Mouse (Mus musculus): ENCODE data around the gene Csrnp1.

Csrnp1 gene

DNA sequence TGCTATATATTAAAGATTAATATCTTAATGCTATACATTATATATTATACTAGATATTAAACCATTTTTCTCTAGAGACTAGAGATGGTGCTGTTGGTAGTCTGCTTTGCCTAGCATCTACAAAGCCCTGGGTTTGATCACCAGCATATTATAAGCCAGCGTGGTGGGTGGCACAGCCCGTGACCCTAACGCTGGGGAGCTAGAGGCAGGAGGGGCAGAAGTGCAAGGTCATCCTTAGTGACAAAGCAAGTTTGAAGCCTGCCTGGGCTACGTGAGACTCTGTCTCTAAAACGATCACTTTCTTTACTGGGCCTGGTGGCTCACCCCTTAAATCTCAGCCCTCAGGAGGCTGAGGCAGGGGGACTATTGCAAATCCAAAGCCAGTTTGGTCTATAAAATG lies 18.4 kb upstream of the Csrnp1 start:
- in situ Hi-C loops (cut with MboI, MseI), result no loop called here

DNA sequence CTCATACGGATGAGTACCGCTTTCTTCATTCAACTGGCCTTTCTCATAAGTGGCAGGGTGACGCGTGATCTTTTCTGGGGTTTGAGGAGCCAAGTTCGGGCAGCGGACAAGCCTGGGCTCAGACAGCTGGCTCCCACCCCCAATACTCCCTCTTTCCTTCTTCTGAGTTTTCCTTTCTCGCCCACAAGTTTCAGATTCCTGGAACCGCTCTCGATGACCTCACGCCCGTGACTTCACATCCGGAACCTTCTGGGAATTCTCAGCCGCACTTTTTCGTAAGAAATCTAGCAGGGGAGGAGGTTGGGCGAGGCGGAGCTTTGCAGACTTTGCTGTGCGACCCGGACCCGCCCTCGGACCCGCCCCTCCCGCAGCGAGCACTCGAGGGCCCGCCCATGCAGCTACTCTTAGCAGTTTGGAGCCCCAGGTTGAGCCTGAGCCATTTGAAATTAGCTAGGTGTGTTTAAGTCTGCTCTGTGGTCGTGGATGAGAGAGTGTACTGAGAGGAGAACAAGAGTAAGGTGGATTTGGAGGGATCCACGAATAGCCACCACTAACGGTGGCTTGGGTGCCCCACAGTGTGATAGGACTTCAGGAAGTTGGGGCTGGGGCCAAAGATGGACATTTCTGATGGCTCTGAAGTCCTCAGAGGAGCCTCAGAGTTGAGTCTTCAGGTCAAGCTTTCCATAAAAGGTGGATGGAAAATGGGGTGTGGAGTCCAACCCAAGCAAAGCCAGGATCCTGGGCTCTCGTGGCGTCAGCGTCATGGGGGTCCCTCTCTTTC lies 17.7 kb upstream of the Csrnp1 start:
- in situ Hi-C loops (cut with MboI, MseI), result no loop called here

DNA sequence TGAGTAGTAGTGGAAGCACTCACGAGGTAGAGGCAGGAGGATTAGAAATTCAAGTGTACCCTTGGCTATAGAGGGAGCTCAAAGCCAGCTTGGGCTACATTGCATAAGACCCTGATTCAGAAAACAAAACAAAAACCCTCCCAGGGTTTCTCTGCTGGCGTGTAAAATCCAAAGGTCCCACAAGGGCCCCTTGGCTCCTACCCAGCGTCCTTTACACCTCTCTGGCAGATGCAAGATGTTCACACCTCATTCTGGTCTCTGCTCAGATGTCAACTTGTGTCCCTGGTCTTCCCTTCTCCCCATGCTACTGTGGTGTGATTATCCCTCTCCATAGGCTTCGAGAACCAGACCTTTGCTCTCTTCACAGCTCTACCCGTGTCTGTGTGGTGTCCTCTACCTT lies 16.3 kb upstream of the Csrnp1 start:
- in situ Hi-C loops (cut with MboI, MseI), result no loop called here

DNA sequence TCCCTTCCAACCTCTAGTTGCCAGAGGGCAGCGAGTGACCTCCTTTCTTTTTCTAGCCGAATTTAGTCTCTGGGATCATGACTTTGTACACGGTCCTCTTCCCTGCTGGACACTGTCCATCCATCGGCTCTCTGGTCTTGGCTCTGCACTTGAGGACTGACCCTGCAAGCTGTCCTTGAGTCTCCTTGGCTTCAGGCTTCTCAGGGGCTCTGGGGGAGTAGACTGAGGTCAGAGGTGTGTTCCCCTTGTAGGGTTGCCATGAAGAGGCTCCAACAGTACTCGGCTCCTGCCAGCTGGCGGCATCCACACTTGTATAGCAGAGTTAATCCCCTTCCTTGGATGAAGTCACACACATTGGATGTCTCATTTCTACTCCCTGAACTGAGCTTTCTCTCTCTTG lies 15.2 kb upstream of the Csrnp1 start:
- in situ Hi-C loops (cut with MboI, MseI), result no loop called here

DNA sequence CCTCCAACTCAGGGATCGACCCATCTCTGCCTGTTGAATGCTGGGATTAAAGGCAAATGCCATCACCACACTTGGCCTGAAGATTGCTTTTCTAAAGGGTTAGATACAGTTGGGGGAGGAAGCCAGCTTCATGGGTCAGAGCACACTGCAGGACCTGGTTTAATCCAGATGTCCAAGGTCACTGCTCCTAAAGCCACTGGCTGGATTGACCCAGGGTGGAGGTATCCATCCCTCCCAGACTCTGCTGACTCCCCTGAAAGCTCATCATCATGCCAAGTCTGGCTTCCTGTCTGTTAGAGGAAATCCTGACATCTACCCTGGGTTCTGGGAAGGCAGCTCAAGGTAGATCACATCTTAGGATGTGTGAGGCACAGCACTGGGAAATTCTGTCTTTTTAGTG lies 14.3 kb upstream of the Csrnp1 start:
- in situ Hi-C loops (cut with MboI, MseI), result no loop called here

DNA sequence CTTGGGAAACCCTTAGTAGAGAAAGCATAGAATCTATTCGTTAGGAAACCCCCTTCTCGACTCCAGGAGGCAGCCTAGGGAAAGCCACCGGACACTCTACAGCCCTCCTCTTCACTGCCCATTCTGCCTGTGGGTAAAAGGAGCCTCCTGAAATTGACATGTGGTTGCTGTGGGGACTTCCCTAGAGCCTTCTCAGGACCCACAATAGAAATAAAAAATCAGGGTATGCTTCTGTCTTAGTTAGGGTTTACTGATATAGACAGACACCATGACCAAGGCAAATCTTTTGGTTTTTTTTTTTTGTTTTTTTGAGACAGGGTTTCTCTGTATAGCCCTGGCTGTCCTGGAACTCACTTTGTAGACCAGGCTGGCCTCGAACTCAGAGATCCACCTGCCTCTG lies 11.6 kb upstream of the Csrnp1 start:
- in situ Hi-C loops (cut with MboI, MseI), result no loop called here

DNA sequence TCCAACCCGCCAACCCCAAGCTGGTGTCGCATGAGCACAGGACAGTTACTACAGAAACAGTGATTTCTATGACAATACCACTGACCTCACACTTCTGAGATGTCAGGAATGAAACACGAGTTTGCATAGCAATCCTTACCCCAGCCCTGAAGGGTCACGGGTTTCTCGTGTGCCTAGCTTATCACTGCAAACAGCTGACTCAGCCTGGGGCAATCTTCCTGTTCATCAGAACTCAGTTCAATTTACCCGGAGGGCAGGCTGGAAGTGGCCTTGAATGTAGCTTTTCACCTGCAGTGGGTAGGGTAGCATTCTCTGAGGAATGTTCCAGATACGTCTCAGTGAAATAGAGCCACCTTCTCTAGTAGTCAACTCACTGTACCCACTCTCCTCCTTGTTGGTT lies 9.7 kb upstream of the Csrnp1 start:
- in situ Hi-C loops (cut with MboI, MseI), result no loop called here

DNA sequence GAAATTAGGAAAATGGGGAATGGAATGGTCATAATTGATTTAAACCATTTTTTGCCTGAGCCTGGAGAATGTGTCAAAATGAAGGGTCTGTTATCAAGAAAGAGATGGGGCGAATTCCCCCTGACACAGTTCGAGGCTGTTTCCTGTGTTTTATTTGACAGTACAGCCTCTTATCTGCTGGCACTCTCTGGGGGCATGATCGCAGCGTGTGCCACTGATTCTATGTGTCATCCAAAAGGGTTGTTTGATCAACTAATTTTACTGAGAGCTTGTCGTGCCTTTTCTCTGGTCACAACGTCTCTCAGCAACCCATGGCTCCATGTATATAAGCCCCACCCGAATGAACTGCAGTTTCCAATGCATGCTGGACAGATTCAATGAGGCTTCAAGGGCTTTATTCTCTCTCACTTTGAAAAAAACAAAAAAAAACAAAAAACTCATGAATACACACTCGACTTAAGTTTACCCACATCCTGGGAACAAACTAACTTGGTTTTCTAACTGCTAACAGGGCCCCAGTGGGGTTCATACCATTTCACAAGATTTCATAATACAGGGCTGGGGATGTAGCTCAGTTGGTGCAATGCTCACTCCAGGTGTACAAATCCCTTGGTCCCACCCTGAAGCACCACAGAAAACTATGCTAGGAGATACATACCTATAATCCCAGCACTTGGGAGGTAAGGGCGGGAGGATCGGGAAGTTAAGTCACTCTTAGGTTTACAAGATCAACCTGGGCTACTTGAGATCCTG lies 8.8 kb upstream of the Csrnp1 start:
- in situ Hi-C loops (cut with MboI, MseI), result no loop called here

DNA sequence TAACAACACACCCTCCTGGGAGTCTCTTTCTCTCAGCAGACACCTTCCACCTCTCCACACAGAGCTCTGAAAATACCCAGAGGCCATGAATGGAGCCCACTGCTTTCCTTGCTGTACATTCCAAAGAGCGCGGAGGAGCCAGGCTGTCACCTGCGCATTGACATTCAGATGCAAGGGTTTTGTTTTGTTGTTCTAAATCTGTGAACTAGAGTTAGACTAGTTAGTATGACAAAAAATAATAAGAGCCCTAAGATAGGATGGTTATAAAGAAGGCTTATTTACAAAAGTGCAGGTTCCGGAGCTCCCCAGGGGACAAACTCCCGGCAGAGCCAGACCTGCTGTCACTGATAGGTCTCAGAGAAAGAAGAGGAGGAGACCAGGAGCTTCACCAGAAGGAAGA lies 6.9 kb upstream of the Csrnp1 start:
- in situ Hi-C loops (cut with MboI, MseI), result no loop called here

DNA sequence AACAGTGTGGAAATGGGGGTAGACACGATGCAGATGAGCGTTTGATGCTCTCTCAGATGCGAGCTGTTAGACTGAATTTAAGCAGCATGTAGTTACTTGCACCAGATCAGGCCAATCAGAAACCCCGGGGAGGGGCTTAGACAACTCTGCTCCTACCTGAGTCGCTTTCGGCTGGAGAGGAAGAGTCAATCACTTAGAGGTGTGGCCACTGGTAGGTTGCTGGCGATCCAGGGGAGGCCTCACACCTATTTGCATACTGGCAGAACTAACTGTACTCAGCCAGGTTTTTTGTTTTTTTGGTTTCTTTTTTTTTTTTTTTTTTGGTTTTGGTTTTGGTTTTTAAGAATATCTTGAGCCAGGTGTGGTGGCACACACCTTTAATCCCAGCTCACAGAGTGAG lies 3.8 kb upstream of the Csrnp1 start:
- in situ Hi-C loops (cut with MboI, MseI), result no loop called here

DNA sequence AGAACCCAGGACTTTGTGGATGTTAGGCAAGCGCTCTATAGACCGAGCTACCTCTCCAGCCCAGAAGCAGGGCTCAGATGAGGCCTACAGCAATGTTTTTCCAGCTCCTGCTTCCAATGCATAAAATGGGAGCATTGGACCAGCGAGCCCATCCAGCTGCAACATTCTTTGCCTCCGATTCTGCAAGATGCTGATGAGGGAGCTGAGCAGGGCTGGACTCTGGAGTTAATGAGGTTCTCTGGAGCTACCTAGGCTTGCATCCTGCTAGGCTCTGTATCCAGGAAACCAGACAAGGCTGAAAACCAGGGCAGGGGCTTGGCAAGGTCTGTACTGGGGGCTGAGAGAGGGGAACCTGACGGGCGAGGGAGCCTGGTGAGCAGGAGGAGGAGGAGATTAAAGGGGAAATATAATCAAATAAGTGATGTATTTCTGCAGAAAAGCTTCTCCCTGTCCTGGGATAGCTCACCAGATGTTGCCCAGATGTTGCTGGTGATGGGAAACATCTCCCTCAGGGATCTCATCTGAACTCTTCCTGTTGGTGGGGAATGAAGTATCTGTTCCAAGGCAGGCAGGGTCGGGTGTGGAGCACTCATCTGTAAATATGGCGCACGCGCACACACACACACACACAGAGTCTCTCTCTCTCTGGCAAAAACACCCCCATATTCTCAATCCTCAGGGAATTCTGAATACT lies 1.6 kb upstream of the Csrnp1 start:
- in situ Hi-C loops (cut with MboI, MseI), result no loop called here

DNA sequence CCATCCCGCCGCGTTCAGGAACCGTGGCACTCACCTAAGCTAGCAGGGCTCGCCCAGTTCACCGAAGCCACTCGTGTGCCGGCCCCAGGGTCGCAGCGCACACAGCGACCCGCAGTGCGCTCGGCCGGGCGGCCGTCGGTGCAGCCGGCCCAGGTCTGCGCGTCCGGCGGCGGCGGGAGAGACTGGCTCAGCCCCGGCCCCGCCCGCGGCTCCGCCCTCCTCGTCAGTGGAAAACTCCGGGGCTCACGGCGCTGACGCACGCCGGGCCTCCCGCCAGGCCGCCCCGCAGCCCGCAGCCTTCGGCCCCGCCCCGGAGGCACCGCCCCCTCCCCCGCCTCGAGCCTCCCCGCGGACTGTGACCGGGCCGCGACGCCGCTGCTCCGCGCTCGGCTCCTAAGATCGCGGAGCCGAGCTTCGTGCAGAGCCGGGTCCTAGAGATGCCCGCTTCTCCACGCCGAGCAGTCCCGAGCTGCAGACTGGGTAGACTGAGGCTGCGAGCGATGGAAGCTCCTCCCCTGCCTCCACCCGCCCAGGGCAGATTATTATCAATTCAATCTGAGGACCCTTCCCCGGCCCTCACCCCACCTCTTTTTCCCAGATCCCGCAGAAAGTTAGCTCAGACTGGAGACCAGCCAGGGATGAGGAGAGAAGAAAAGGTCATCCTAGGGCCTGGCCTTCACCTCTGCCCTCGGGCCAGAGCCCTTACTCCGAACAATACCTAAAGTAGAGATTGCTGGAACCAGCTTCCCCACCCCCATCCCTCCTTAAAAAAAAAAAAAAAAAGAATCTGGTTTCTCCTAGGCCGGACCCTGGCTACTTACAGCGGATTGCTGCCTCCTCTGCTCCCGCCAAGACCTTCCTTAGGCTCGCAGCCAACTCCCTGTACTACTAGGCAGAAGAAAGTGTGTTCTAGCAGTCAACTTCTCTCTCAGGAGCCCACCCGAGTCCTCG lies 598 bp downstream of the Csrnp1 start:
- in situ Hi-C loops (cut with MboI, MseI), result no loop called here

DNA sequence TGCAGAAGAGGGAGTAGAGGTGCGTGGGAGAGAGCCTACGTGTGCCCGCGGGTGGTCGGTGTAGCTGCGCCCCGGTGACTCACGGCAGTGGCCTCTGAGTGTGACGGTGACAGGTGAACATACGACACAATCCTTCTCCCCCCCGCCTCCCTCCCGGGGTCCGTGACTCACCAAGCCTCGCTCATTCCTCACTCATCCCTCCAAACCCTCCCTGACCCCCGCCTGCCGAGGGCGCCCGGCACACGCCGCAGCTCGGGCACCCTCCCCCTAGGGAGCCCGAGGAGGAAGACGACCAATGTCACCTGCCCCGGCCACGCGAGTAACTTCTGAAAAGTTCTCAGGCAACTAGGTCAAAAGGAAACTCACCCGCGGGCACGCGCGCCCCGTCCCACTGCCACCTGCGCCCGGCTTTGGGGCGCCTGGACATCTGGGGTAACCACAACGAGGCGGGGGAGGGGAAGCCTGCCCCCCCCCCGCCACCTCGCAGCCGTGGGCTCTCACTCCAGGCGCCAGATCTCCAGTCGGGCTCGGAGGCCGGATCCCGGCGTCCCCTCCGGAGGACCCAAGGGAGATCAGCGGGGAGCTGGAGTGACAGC lies 1.4 kb downstream of the Csrnp1 start:
- in situ Hi-C loops (cut with MboI, MseI), result no loop called here

DNA sequence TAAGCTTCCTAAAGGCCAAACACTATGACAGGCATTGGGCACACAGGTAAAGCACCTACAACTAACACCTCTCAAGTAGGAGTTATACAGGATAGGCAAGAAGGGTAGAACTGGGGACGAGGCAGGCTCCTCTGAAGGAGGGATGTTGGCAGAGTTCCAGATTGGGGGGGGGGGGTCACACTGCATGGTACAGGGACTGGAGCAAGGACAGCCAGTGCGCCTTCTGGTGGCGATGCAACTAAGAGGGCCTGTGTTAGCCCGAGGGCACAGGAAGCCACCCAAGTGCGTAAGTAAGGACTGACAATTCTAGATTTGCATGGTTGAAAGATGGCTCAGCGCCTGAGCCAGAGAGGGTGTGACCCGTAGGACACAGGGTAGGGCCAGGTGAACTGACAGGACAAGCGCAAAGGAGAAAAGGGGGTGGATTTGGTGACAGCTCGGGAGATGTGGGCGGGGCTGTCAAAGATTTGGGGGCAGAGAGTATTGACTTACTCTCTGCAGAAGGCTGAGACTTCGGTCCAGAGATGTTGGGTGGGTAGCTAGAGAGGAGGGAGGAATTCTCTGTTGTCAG lies 2.1 kb downstream of the Csrnp1 start:
- in situ Hi-C loops (cut with MboI, MseI), result no loop called here

DNA sequence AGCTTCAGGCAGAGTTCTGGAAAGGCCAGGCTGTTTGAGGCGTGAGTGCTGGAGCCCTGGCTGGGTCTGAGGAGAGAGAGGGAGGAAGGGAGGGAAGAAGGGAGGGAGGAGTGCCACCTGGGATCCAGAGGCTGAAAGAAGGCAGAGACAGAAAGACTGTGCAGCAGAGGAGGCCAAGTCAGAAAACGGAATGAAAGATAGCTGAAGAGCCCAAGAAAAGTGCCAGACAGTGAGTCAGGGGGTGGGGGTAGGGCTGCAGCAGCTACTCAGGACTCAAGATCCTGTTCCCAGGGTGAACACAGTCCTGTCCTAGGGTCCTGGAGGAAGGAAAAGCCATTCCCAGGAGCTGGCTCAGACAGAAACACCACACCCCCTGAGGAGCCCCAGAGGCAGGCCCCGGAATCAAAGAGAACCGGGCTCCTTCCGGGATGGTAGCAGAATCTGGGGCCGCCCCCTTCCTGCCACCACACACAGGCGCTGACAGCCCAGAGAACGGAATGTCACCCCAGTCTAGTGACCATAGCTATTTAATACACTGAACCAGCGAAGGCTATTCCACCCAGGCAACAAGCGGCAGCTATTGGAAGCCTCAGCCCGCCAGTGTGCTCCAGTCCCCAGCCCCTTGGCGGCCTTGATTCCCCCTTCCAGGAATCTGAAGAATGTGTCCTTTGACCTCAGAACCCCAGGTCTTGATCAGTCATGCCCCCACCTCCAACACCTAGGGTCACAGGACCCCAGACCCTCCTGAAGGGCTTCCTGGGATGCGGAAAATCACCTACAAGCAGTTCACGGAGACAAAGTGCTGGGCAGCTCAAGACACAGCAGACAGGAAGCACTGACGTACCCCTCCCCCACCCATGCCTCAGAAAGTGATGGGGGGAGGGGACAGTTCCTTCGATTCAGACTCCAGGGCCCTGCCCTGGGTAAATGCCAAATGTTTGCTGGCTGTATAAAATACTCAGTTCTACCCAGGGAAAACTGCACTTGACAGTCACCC lies 3.0 kb downstream of the Csrnp1 start:
- in situ Hi-C loops (cut with MboI, MseI), result no loop called here

DNA sequence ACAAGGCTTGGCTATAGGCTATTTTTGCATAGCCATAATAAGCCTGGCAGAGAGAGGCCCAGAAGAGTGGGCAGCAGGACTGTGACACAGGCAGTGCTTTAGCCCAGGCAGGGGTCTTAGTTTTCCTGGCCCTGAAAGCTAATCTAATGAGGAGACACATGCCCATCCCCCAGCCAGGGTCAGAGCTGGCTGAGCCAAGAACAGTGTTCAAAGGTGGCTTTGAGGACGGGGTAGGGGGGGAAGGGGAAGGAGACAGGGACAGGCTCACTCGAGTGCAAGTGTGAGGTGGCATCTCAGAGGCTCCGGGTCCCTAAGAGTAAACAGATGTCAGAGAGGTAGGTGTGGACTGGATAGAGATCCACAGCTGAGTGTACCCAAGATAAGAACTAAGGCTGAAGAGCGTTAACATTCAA lies 3.7 kb downstream of the Csrnp1 start:
- in situ Hi-C loops (cut with MboI, MseI), result no loop called here

DNA sequence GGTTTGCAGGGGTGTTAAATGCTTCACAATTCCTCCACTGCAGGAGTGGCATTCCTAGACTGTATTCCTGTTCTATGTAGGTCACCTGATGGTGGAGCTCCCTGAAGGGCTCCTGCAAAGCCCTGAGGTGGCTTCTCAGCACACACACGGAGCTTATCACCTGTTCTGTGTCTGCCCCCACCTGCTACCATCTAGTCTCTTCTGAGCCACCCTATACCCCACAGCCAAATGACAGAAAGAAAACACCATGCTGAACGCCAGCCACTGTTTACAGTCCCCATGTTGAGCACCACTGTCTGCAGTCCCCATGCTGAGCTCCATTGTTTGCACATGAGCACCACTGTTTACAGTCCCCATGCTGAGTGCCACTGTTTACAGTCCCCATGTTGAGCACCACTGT lies 4.7 kb downstream of the Csrnp1 start:
- in situ Hi-C loops (cut with MboI, MseI), result no loop called here

DNA sequence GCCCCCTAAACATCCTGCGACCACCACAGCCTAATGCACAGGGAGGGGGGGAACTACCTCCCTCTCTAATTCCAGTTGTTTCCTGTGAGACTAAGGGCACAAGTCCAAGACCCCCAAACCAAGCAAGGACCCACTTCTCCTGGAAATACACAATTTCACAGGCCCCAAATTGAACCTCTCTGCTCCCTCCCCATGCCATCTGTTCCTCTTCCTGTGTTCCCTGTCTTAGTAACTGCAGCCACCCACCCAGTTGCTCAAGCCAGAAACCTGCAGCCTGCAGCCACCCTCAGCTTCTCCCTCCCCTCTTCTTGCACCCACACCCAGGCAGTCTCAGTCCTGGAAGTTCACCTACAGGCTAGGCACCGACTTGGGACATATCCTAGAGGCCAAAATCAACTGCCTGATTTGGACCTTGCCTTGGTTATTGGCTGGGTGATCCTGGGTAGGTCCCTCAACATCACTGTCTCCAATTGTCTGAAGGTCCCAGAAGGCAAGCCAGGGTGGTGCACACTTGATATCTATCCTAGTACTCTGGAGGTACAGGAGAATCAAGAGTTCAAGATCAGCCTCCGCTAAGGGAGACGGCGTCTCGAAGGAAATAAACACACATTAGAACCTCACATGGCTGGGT lies 5.5 kb downstream of the Csrnp1 start:
- in situ Hi-C loops (cut with MboI, MseI), result no loop called here

DNA sequence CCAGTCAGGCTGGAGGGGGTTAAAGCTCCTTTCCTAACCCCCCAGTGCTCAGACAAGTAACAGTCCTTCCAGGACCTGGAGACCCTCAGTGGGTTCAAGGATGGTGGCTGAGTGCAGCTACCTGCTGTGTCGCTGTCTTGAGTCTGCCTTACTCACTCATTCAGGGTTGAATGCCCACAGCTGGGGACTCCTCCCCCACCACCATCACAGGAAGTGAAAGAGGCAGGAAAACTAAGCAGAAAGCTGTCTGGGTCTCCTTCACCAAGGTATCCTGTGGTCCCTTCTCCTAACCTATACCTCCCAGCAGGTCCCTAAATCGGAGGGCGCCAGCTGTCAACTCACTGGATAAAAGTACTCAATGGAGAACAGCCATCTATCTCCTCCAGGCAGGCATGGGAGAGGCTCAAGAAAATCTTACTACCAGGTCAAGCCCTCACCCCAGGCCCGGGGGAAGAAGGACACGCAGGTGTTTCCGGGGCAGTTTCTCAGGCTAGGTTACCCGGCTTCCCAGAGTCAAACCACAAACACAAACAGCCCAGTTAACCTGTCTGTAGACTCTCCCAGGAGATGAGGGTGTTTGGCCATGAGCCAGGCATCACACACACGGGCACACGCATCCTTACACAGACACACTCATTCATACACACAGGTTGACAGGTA lies 6.2 kb downstream of the Csrnp1 start:
- in situ Hi-C loops (cut with MboI, MseI), result no loop called here
